ENCODE assay signal across 29 mouse cellular contexts in genomic region chr3:131361960-131362359, GRCm38 (mm10). TPM values are rescaled to one million over a fixed set of nuclear protein-coding genes. Genes with fewer than 3 reads are reported as not detected.
"Had no signal": no experiment of that assay in that cellular context is flagged by ENCODE, and none has a peak within 500 bp of the region (broad histone marks: within the 10 kb centered on the region; RNA-seq: fewer than 3 reads in every experiment).

No protein-coding gene starts in this region.

- H3K4me3 ChIP-seq: embryonic facial prominence, embryonic 10.5 days; embryonic facial prominence, embryonic 12.5 days; embryonic facial prominence, embryonic 13.5 days; embryonic facial prominence, embryonic 15.5 days; erythroblast, embryonic 14.5 days; forebrain, embryonic 10.5 days; forebrain, embryonic 12.5 days; forebrain, embryonic 13.5 days; forebrain, embryonic 15.5 days; gastrocnemius, adult 2 months; heart, adult 2 months had no signal

- DNase-seq: cerebellum, adult 18-20 months; cerebellum, adult 2 months; cerebellum, adult 8-10 months; cerebellum, adult 9-10 months; cerebellum, adult 9-11 months; cerebellum, postnatal 10 days; cerebellum, postnatal 14 days; cerebellum, postnatal 25 days; cerebellum, postnatal 36 days; embryo, embryonic 11 days; forebrain, postnatal 0 days; gastrocnemius, adult 2 months; gastrocnemius, postnatal 10 days; gastrocnemius, postnatal 14 days; gastrocnemius, postnatal 25 days; gastrocnemius, postnatal 36 days; heart, adult 11 months; heart, adult 18-20 months; heart, adult 2 months had no signal

- H3K36me3 ChIP-seq: embryonic facial prominence, embryonic 10.5 days; embryonic facial prominence, embryonic 12.5 days; embryonic facial prominence, embryonic 13.5 days; embryonic facial prominence, embryonic 15.5 days; forebrain, embryonic 10.5 days; forebrain, embryonic 12.5 days; forebrain, embryonic 15.5 days had no signal

- H3K27me3 ChIP-seq: embryonic facial prominence, embryonic 12.5 days; embryonic facial prominence, embryonic 13.5 days; embryonic facial prominence, embryonic 15.5 days; forebrain, embryonic 12.5 days; forebrain, embryonic 13.5 days; forebrain, embryonic 15.5 days had no signal

- ATAC-seq: forebrain, embryonic 13.5 days; forebrain, embryonic 14.5 days; forebrain, embryonic 15.5 days; forebrain, postnatal 0 days had no signal

- H3K4me2 ChIP-seq: embryonic facial prominence, embryonic 12.5 days; embryonic facial prominence, embryonic 13.5 days; embryonic facial prominence, embryonic 15.5 days; forebrain, embryonic 12.5 days; forebrain, embryonic 13.5 days; forebrain, embryonic 15.5 days had no signal

- H3K4me1 ChIP-seq: embryonic facial prominence, embryonic 12.5 days; embryonic facial prominence, embryonic 13.5 days; embryonic facial prominence, embryonic 15.5 days; forebrain, embryonic 12.5 days; forebrain, embryonic 13.5 days; forebrain, embryonic 15.5 days had no signal

- H3K9ac ChIP-seq: embryonic facial prominence, embryonic 12.5 days; embryonic facial prominence, embryonic 13.5 days; embryonic facial prominence, embryonic 15.5 days; forebrain, embryonic 12.5 days; forebrain, embryonic 13.5 days; forebrain, embryonic 15.5 days; forebrain, postnatal 0 days had no signal

- H3K9me3 ChIP-seq: embryonic facial prominence, embryonic 10.5 days; embryonic facial prominence, embryonic 12.5 days; embryonic facial prominence, embryonic 13.5 days; embryonic facial prominence, embryonic 15.5 days; forebrain, embryonic 10.5 days; forebrain, embryonic 12.5 days; forebrain, embryonic 13.5 days; forebrain, embryonic 15.5 days had no signal

- H3K27ac ChIP-seq: embryonic facial prominence, embryonic 10.5 days; embryonic facial prominence, embryonic 12.5 days; embryonic facial prominence, embryonic 13.5 days; embryonic facial prominence, embryonic 15.5 days; forebrain, embryonic 10.5 days; forebrain, embryonic 12.5 days; forebrain, embryonic 13.5 days; forebrain, embryonic 15.5 days; gastrocnemius, adult 2 months; heart, adult 2 months had no signal

RNA-seq across cellular contexts. Expression of gene Cyp2u1, which starts 58.9 kb away (rescaled TPM):
- polyA plus RNA-seq: erythroblast, embryonic 14.5 days had no signal
